Mouse (Mus musculus) layer of hippocampus, adult 11-12 months (tissue): Measurements from ENCODE around the gene Arid3c.

Experiments used
- DNase-seq: peaks from one replicate; pipeline ENCODE4 v3.0.0; 2022; ENCODE audit warnings: low spot score

Gene Arid3c

GRCm38 (mm10) chr4:41676248-41677005, 54.5 kb downstream of the Arid3c start:
- no peak for DNase-seq
